Mouse (Mus musculus): Measurements from ENCODE around the gene Csn2.

The Csn2 gene

GRCm38 (mm10) chr5:87699530-87699929 is at the start of gene Csn2:
Gene Csn2, minus strand, starts transcription at chr5:87699630.
- DNase-seq (ENCODE audit: low spot score), result no peak

DNA sequence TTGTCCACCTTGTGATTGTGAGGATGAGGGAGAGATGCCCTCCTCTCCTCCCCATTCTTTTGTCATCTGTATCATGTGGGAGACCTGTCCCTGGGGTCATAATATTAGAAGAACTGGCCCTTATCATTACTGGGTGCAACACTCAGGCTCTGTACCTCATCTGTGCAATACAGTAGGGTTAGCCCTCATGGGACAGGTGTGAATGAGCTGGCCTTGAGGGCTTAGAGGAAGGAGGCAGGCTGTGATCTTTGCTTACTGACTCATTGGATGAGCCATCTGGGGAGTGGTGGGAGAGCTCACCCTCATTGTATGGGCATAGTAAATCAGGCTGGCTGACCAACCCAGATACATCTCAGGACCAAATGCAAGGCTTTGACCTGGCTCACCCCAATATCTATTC is 35.4 kb upstream of the Csn2 start:
- no peak for DNase-seq (ENCODE audit: low spot score)

- DNase-seq (ENCODE audit: low spot score), result no peak
Observed at GRCm38 (mm10) chr5:87705891-87706290, 6.5 kb upstream of the Csn2 start.

DNA sequence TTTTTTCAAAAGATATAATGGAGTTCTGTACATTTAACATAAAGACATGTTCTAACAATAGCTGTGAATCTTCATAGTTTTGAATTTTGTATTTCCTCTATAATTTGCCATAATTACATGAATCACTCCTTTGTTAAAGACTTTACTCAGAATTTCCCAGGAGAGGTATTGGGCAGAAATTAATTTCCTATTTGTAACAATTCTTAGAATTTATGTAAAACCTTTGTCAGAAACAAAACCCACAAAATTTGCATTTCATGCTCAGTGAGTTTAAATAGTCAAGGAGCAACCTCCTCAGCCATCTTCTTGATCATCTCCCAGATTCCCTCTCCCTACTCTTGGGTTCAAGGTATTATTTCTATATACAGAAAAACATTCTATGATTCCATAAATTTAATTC is 33.5 kb downstream of the Csn2 start, which contains the start of gene Csn1s1:
Gene Csn1s1 (plus strand): TSS at position 301 of the 400 bp plus-strand sequence.
- DNase-seq (ENCODE audit: low spot score), result no peak

- no peak for DNase-seq (ENCODE audit: low spot score)
Observed at GRCm38 (mm10) chr5:87642787-87643186, 56.6 kb downstream of the Csn2 start.

Data from yolk sac, embryonic 10.5 days (tissue).